Mouse (Mus musculus): ENCODE results near the gene Enpep. TPM values are rescaled to one million over a fixed set of nuclear protein-coding genes. Genes with fewer than 3 reads are reported as not detected.

Gene Enpep
- polyA plus RNA-seq, 1 experiment from 2014 or later: not detected

GRCm38 (mm10) chr3:129341066-129341465 lies 8.5 kb upstream of the Enpep start:
- DNase-seq (ENCODE audit: extremely low spot score, low spot score): no peak
- H3K27ac ChIP-seq: no peak overlapping the region
- peaks cover 6% of the 10 kb centered on the region for H3K9me3 ChIP-seq
- no peak overlapping the region for H3K4me3 ChIP-seq
- H3K4me1 ChIP-seq: peaks cover 4% of the 10 kb centered on the region
- H3K36me3 ChIP-seq (replicated peaks): no peaks in the 10 kb centered on the region
- H3K27me3 ChIP-seq (ENCODE audit: poor library complexity, severe bottlenecking): no peaks in the 10 kb centered on the region

GRCm38 (mm10) chr3:129338296-129339091 lies 6.0 kb upstream of the Enpep start:
- no peaks in the 10 kb centered on the region for H3K36me3 ChIP-seq (replicated peaks)
- DNase-seq (ENCODE audit: extremely low spot score, low spot score): no peak
- H3K27ac ChIP-seq: no peak overlapping the region
- H3K4me3 ChIP-seq: no peak overlapping the region
- peaks cover 6% of the 10 kb centered on the region for H3K9me3 ChIP-seq
- peaks cover 4% of the 10 kb centered on the region for H3K4me1 ChIP-seq
- 59% methylated on average over 14 of the region's 14 CpGs for WGBS
- no peaks in the 10 kb centered on the region for H3K27me3 ChIP-seq (ENCODE audit: poor library complexity, severe bottlenecking)

- Histone ChIP-seq H3K9me3 (no peaks in the 10 kb centered on the region), H3K4me1 (no peaks in the 10 kb centered on the region), H3K4me3 (no peak overlapping the region), H3K36me3 (replicated peaks) (no peaks in the 10 kb centered on the region), H3K27ac (no peak overlapping the region), H3K27me3 (ENCODE audit: poor library complexity, severe bottlenecking) (no peaks in the 10 kb centered on the region)
- DNase-seq (ENCODE audit: extremely low spot score, low spot score): no peak
- WGBS: 84% methylated on average over 7 of the region's 7 CpGs
Observed at GRCm38 (mm10) chr3:129332142-129332541, 378 bp downstream of the Enpep start.

- Histone ChIP-seq H3K27ac (no peak overlapping the region), H3K9me3 (no peaks in the 10 kb centered on the region), H3K4me1 (no peaks in the 10 kb centered on the region), H3K27me3 (ENCODE audit: poor library complexity, severe bottlenecking) (no peaks in the 10 kb centered on the region), H3K36me3 (replicated peaks) (no peaks in the 10 kb centered on the region), H3K4me3 (no peak overlapping the region)
- DNase-seq (ENCODE audit: extremely low spot score, low spot score): no peak
- 95% methylated on average over 6 of the region's 6 CpGs for WGBS
Observed at GRCm38 (mm10) chr3:129331427-129331826, 1.1 kb downstream of the Enpep start.

- 92% methylated on average over 4 of the region's 4 CpGs for WGBS
- no peaks in the 10 kb centered on the region for H3K36me3 ChIP-seq (replicated peaks)
- DNase-seq (ENCODE audit: extremely low spot score, low spot score): no peak
Observed at GRCm38 (mm10) chr3:129328056-129328455, 4.5 kb downstream of the Enpep start.

GRCm38 (mm10) chr3:129321585-129321984 lies 10.9 kb downstream of the Enpep start:
- DNase-seq (ENCODE audit: extremely low spot score, low spot score): no peak
- H3K9me3 ChIP-seq: no peaks in the 10 kb centered on the region
- no peaks in the 10 kb centered on the region for H3K4me1 ChIP-seq
- no peaks in the 10 kb centered on the region for H3K36me3 ChIP-seq (replicated peaks)
- H3K27me3 ChIP-seq (ENCODE audit: poor library complexity, severe bottlenecking): no peaks in the 10 kb centered on the region
- no peak overlapping the region for H3K27ac ChIP-seq
- WGBS: 88% methylated on average over 6 of the region's 6 CpGs
- H3K4me3 ChIP-seq: no peak overlapping the region

More at GRCm38 (mm10) chr3:129328056-129328455, 4.5 kb downstream of the Enpep start:
- no peak overlapping the region for H3K27ac ChIP-seq
- no peaks in the 10 kb centered on the region for H3K4me1 ChIP-seq
- no peak overlapping the region for H3K4me3 ChIP-seq
- H3K9me3 ChIP-seq: no peaks in the 10 kb centered on the region
- no peaks in the 10 kb centered on the region for H3K27me3 ChIP-seq (ENCODE audit: poor library complexity, severe bottlenecking)

GRCm38 (mm10) chr3:129317032-129317729 lies 15.3 kb downstream of the Enpep start:
- H3K4me3 ChIP-seq: no peak overlapping the region
- no peaks in the 10 kb centered on the region for H3K27me3 ChIP-seq (ENCODE audit: poor library complexity, severe bottlenecking)
- no peaks in the 10 kb centered on the region for H3K36me3 ChIP-seq (replicated peaks)
- 81% methylated on average over 17 of the region's 17 CpGs for WGBS
- no peak overlapping the region for H3K27ac ChIP-seq
- DNase-seq (ENCODE audit: extremely low spot score, low spot score): no peak
- no peaks in the 10 kb centered on the region for H3K9me3 ChIP-seq
- no peaks in the 10 kb centered on the region for H3K4me1 ChIP-seq

GRCm38 (mm10) chr3:129313671-129314415 lies 18.7 kb downstream of the Enpep start:
- 94% methylated on average over 7 of the region's 7 CpGs for WGBS
- H3K27me3 ChIP-seq (ENCODE audit: poor library complexity, severe bottlenecking): no peaks in the 10 kb centered on the region
- no peaks in the 10 kb centered on the region for H3K36me3 ChIP-seq (replicated peaks)
- H3K9me3 ChIP-seq: no peaks in the 10 kb centered on the region
- H3K4me1 ChIP-seq: no peaks in the 10 kb centered on the region
- no peak overlapping the region for H3K4me3 ChIP-seq
- no peak overlapping the region for H3K27ac ChIP-seq
- no peak for DNase-seq (ENCODE audit: extremely low spot score, low spot score)

GRCm38 (mm10) chr3:129313221-129313620 lies 19.3 kb downstream of the Enpep start:
- 87% methylated on average over 2 of the region's 2 CpGs for WGBS
- no peaks in the 10 kb centered on the region for H3K9me3 ChIP-seq
- DNase-seq (ENCODE audit: extremely low spot score, low spot score): no peak

GRCm38 (mm10) chr3:129312511-129312910 lies 20.0 kb downstream of the Enpep start:
- no peaks in the 10 kb centered on the region for H3K36me3 ChIP-seq (replicated peaks)
- H3K4me1 ChIP-seq: no peaks in the 10 kb centered on the region
- H3K27me3 ChIP-seq (ENCODE audit: poor library complexity, severe bottlenecking): no peaks in the 10 kb centered on the region
- no peak for DNase-seq (ENCODE audit: extremely low spot score, low spot score)
- no peak overlapping the region for H3K4me3 ChIP-seq
- H3K27ac ChIP-seq: no peak overlapping the region
- H3K9me3 ChIP-seq: no peaks in the 10 kb centered on the region
- 93% methylated on average over 8 of the region's 8 CpGs for WGBS

More at GRCm38 (mm10) chr3:129313221-129313620, 19.3 kb downstream of the Enpep start:
- Histone ChIP-seq H3K27ac (no peak overlapping the region), H3K27me3 (ENCODE audit: poor library complexity, severe bottlenecking) (no peaks in the 10 kb centered on the region), H3K36me3 (replicated peaks) (no peaks in the 10 kb centered on the region), H3K4me3 (no peak overlapping the region), H3K4me1 (no peaks in the 10 kb centered on the region)

GRCm38 (mm10) chr3:129311951-129312350 lies 20.6 kb downstream of the Enpep start:
- Histone ChIP-seq H3K27ac (no peak overlapping the region), H3K4me1 (no peaks in the 10 kb centered on the region), H3K36me3 (replicated peaks) (no peaks in the 10 kb centered on the region), H3K27me3 (ENCODE audit: poor library complexity, severe bottlenecking) (no peaks in the 10 kb centered on the region), H3K9me3 (no peaks in the 10 kb centered on the region), H3K4me3 (no peak overlapping the region)
- DNase-seq (ENCODE audit: extremely low spot score, low spot score): no peak
- WGBS: 89% methylated on average over 8 of the region's 8 CpGs

GRCm38 (mm10) chr3:129309926-129310325 lies 22.6 kb downstream of the Enpep start:
- no peaks in the 10 kb centered on the region for H3K27me3 ChIP-seq (ENCODE audit: poor library complexity, severe bottlenecking)
- no peak for DNase-seq (ENCODE audit: extremely low spot score, low spot score)
- H3K9me3 ChIP-seq: no peaks in the 10 kb centered on the region
- H3K27ac ChIP-seq: no peak overlapping the region
- H3K4me3 ChIP-seq: no peak overlapping the region
- H3K36me3 ChIP-seq (replicated peaks): no peaks in the 10 kb centered on the region
- H3K4me1 ChIP-seq: no peaks in the 10 kb centered on the region
- 73% methylated on average over 5 of the region's 5 CpGs for WGBS

- WGBS: 80% methylated on average over 9 of the region's 9 CpGs
- no peak for DNase-seq (ENCODE audit: extremely low spot score, low spot score)
- no peaks in the 10 kb centered on the region for H3K36me3 ChIP-seq (replicated peaks)
- no peaks in the 10 kb centered on the region for H3K27me3 ChIP-seq (ENCODE audit: poor library complexity, severe bottlenecking)
- H3K9me3 ChIP-seq: no peaks in the 10 kb centered on the region
- no peak overlapping the region for H3K4me3 ChIP-seq
- H3K27ac ChIP-seq: no peak overlapping the region
- H3K4me1 ChIP-seq: no peaks in the 10 kb centered on the region
Observed at GRCm38 (mm10) chr3:129308876-129309275, 23.6 kb downstream of the Enpep start.
